Mouse (Mus musculus) adrenal gland, adult 18-20 months (tissue): Measurements from ENCODE around the gene Efr3b. TPM values are rescaled to one million over a fixed set of nuclear protein-coding genes. Genes with fewer than 3 reads are reported as not detected.
"Not testable (repeated sequence)": the region's sequence is repeated elsewhere in the genome, so short reads cannot be mapped to it uniquely, and the experiment has no call there.

Source experiments
- DNase-seq, 2 experiments: peaks; one replicate each; pipeline ENCODE4 v3.0.0; 2021 to 2022; ENCODE audit warnings: low spot score in 2 of 2
- total RNA-seq, 2 experiments: library from RNA; stranded (reverse); gene quantifications; 1 replicate in 1 of 2; 2 replicates in 1 of 2; pipeline ENCODE4 v1.2.3; 2021

The Efr3b gene
- total RNA-seq, 2 experiments from 2014 or later, result 2.7 to 7.0 TPM

DNA sequence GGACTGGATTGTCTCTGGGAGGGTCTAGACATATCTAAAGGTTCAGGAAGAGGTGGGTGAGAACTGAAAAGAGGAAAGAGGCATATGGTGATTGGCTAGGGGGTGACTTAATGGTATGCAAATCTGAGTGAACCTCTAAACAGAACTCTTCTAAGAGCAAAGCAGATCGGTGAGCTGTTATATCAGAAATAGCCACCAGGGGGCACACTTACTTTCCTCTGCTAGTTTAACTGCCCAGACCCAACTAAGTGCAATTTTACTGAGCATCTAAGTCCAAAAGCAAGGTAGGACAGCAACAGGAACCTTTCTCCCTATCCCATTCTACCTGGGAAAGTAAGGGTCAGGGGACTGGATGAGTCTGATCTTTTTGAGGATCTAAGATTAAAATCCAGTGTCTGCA, 55.0 kb downstream of the Efr3b start:
- peak; percentile 74 to 75 for DNase-seq

GRCm38 (mm10) chr12:3982257-3982656, 56.5 kb downstream of the Efr3b start:
- DNase-seq, result peak in 1 of 2 experiments; percentile 42

GRCm38 (mm10) chr12:3981350-3982131, 57.2 kb downstream of the Efr3b start:
- DNase-seq, result peak; percentile 60 to 69

GRCm38 (mm10) chr12:3980991-3981349, 57.7 kb downstream of the Efr3b start:
- no peak for DNase-seq

DNA sequence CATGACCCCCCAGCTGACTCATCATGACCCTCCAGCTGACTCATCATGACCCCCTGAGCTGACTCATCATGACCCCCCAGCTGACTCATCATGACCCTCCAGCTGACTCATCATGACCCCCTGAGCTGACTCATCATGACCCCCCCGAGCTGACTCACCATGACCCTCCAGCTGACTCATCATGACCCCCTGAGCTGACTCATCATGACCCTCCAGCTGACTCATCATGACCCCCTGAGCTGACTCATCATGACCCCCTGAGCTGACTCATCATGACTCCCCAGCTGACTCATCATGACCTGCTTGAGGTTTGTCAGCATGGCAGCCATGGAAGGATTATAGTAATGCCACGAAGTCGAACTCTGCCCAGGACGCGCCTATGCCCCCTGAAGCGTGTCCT, 65.5 kb downstream of the Efr3b start:
- not testable (repeated sequence) for DNase-seq

DNA sequence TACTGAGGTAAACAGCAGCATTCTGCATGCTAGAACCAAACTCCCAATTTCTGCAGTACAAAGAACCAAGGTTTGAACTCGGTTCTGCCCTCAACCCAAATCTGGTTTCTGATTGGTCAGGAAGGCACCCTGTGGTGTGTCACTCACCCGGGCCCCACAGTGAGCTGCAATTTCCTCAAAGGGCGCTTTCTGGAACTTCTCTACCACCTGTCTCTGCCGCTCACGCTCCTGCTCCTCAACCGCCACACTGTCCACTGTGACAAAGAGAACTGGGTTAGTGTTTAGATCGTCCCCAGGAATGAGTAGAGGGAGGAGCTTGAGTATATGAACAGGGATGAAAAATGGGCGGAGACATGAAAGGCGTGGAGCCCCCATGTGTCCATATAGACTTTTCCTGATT, 70.3 kb downstream of the Efr3b start:
- DNase-seq, result no peak

DNA sequence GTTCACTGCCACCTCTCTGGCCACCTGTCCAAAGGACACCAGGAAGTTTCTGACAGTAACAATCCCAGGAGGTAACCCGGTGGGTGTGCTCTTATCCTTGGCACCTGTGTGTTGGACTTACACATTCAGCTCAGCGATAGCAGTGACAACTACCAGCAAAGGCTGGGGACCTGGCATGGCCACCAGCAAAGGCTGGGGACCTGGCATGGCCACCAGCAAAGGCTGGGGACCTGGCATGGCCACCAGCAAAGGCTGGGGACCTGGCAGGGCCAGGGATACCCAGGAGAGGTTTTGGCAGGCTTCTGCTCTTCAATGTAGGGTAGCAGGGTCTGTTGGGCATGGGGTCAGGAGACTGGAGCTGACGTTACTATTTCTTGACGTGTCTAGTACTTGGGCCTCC, 71.5 kb downstream of the Efr3b start:
- no peak for DNase-seq

- DNase-seq, result no peak
These were observed 78.2 kb downstream of the Efr3b start for GRCm38 (mm10) chr12:3960553-3960952.

- peak; percentile 76 to 78 for DNase-seq
These were observed 78.7 kb downstream of the Efr3b start for GRCm38 (mm10) chr12:3959791-3960543.

DNA sequence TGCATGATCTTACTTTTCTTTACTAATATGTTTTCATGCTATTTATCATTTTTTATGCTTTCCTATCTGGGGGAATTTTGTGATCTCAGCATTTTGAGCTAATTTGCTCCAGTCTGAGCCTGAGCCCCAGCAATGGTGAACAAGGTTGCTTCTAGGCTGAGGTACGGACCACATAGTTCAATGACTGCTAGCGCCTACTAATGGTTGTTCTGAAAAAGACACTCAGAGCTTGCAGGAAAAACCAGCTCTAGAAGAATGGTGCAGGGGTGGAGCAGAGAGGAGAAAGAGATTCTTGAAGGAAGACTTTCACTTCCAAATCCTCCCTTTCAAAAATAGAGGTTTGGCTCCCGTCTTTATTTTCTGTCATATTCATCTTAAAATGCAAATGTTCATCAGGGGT, 82.4 kb downstream of the Efr3b start:
- DNase-seq, result no peak

GRCm38 (mm10) chr12:3955371-3955770, 83.3 kb downstream of the Efr3b start:
- DNase-seq, result no peak

GRCm38 (mm10) chr12:3954651-3955050, 84.1 kb downstream of the Efr3b start, which contains the start of gene Pomc:
Pomc (plus strand) TSS chr12:3954951.
- DNase-seq, result no peak

- no peak for DNase-seq
These were observed 91.2 kb downstream of the Efr3b start for GRCm38 (mm10) chr12:3947503-3947902.

DNA sequence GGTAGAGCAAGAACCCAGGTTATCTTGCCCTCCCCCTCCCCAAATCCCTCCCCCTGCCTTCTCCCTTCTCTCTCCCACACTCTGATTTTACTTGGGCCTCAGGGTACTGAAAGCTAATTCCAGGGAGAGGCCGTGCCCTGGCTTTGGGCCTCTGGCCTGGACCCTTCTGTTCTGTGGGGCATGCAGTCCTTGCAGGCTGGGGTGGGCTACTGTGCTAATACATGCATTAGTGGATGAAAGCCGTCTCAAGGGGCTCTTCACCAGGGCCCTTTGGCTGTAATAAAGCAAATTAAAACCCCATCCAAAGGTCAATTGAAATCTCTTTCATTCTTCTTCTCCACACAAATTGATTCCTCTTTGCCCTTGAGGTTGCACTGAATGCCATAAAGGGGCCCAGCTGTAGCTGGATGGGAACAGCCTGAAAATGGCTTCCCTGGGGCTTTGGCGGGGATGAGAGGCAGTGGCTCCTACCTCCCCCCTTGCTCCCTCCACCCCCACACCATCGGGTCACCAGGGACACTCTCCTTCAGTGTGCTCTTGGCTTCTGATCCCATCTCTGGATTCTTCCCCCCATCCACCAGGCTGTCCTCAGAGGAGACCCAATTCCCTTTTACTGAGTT, 94.2 kb downstream of the Efr3b start:
- DNase-seq, result no peak

- DNase-seq, result no peak
These were observed 96.7 kb downstream of the Efr3b start for GRCm38 (mm10) chr12:3942026-3942425.

DNA sequence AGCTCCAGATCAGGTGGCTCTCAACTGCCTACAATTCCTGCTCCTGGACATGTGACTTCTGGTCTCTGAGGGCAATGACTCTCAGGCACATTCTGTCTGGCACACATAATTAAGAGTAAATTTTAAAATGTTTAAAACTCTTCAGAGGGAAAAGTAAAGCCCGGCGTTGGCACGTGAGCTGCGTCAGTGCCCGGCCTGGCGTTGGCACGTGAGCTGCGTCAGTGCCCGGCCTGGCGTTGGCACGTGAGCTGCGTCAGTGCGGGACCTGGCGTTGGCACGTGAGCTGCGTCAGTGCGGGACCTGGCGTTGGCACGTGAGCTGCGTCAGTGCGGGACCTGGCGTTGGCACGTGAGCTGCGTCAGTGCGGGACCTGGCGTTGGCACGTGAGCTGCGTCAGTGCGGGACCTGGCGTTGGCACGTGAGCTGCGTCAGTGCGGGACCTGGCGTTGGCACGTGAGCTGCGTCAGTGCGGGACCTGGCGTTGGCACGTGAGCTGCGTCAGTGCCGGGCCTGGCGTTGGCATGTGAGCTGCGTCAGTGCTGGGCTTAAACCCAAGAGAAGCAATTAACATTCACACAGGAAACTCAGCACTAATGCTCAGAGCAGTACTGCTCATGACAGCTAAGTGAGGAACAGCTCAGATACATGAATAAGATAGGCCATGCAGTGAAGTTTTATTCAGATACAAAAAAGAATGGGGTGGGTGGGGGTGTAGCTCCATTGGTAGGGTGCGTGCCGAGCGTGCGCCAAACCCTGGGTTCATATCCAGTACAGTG, 108.4 kb downstream of the Efr3b start:
- DNase-seq, result not testable (repeated sequence)

DNA sequence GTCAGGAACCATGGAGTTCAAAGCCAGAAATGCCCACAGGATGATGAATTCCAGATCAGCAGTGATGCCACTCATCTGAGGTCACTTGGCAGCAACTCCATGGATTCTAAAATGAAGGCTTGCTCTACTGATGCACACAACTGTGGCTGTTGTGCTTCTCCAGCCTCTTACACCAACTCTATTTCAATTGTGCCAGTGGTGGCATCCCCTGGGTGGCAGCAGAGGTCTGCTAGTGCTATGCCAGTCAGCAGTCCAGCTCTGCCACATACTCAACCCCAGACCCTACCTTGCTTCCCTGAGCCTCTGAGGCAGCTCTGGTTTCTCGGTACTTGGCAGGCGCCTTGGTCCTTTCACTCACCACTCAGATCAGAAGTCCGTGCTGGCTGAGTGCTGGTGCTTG, 109.9 kb downstream of the Efr3b start:
- DNase-seq, result no peak

- peak; percentile 68 to 82 for DNase-seq
These were observed 112.6 kb downstream of the Efr3b start for GRCm38 (mm10) chr12:3926127-3926526.

- no peak for DNase-seq
These were observed 119.3 kb downstream of the Efr3b start for GRCm38 (mm10) chr12:3919423-3919822.

- no peak for DNase-seq
These were observed 120.1 kb downstream of the Efr3b start for GRCm38 (mm10) chr12:3918577-3918976.

- no peak for DNase-seq
These were observed 120.9 kb downstream of the Efr3b start for GRCm38 (mm10) chr12:3917668-3918341.
